Mouse (Mus musculus) megakaryocyte progenitor cell, adult 5-6 weeks (primary cell): ENCODE results near the gene Gpr25. TPM values are rescaled to one million over a fixed set of nuclear protein-coding genes. Genes with fewer than 3 reads are reported as not detected.

Experiments used
- ATAC-seq: replicated peaks from 2 replicates; pipeline ENCODE4 v1.8.0; 2016; ENCODE audit warnings: mild to moderate bottlenecking, moderate TSS enrichment, inconsistent platforms; ENCODE audit not compliant: poor library complexity
- total RNA-seq, 2 experiments: library from RNA; stranded (forward) in 1 of 2; stranded (reverse) in 1 of 2; fragments of 157-497, 149-512 nt in 1 of 2; fragments of 200-1000 nt in 1 of 2; gene quantifications; 2 replicates each; pipeline versions ENCODE4 v1.2.3 to v1.2.4; 2015 to 2017

Gene Gpr25
- total RNA-seq, 2 experiments from 2014 or later: not detected

- peak; percentile 70 for ATAC-seq
These were observed 26.6 kb downstream of the Gpr25 start, which contains the start of gene Inava for GRCm38 (mm10) chr1:136233892-136234594. Gene Inava, minus strand, starts transcription at chr1:136234264.

GRCm38 (mm10) chr1:136232986-136233790 is 27.5 kb downstream of the Gpr25 start:
- ATAC-seq: no peak

- no peak for ATAC-seq
These were observed 28.3 kb downstream of the Gpr25 start for GRCm38 (mm10) chr1:136232285-136232926.

GRCm38 (mm10) chr1:136231596-136231995 is 29.1 kb downstream of the Gpr25 start:
- ATAC-seq: no peak

GRCm38 (mm10) chr1:136230201-136230600 is 30.5 kb downstream of the Gpr25 start:
- no peak for ATAC-seq

GRCm38 (mm10) chr1:136229040-136229373 is 31.7 kb downstream of the Gpr25 start:
- ATAC-seq: no peak

GRCm38 (mm10) chr1:136228328-136229039 is 32.2 kb downstream of the Gpr25 start:
- peak; percentile 45; the same call in 1 of the 2 replicates for ATAC-seq

GRCm38 (mm10) chr1:136227870-136228269 is 32.8 kb downstream of the Gpr25 start:
- ATAC-seq: no peak

GRCm38 (mm10) chr1:136226626-136227025 is 34.0 kb downstream of the Gpr25 start:
- ATAC-seq: no peak

- ATAC-seq: no peak
These were observed 34.8 kb downstream of the Gpr25 start for GRCm38 (mm10) chr1:136225846-136226245.

GRCm38 (mm10) chr1:136223758-136224342 is 36.8 kb downstream of the Gpr25 start:
- no peak for ATAC-seq

GRCm38 (mm10) chr1:136222386-136222785 is 38.3 kb downstream of the Gpr25 start:
- ATAC-seq: no peak

- no peak for ATAC-seq
These were observed 40.4 kb downstream of the Gpr25 start for GRCm38 (mm10) chr1:136220037-136220871.

- no peak for ATAC-seq
These were observed 46.4 kb downstream of the Gpr25 start for GRCm38 (mm10) chr1:136214304-136214703.

GRCm38 (mm10) chr1:136212803-136213202 is 47.9 kb downstream of the Gpr25 start, which contains the start of gene Mroh3:
Gene Mroh3, minus strand, starts transcription at chr1:136212828.
- peak; percentile 97 for ATAC-seq

Other genes starting within 250 kb of the Gpr25 start
- gene Ascl5, start 210.1 kb downstream of the Gpr25 start, total RNA-seq (2015): not detected in 2 replicates
- not detected in 2 replicates for gene Ascl5, start 210.1 kb downstream of the Gpr25 start, total RNA-seq (2017)
- gene Cacna1s, start 208.1 kb downstream of the Gpr25 start, total RNA-seq (2015): not detected in 2 replicates
- gene Cacna1s, start 208.1 kb downstream of the Gpr25 start, total RNA-seq (2017): not detected in 2 replicates
- 7.7 and 8.6 TPM in 2 replicates for gene Kif21b, start 129.5 kb downstream of the Gpr25 start, total RNA-seq (2015)
- gene Kif21b, start 129.5 kb downstream of the Gpr25 start, total RNA-seq (2017): 8.0 and 10.3 TPM in 2 replicates
- not detected in 2 replicates for gene Mroh3, start 48.0 kb downstream of the Gpr25 start, total RNA-seq (2015)
- gene Mroh3, start 48.0 kb downstream of the Gpr25 start, total RNA-seq (2017): not detected in 2 replicates
- not detected in 2 replicates for gene Inava, start 26.6 kb downstream of the Gpr25 start, total RNA-seq (2015)
- not detected in 2 replicates for gene Inava, start 26.6 kb downstream of the Gpr25 start, total RNA-seq (2017)
- 8.6 and 8.7 TPM in 2 replicates for gene Camsap2, start 85.2 kb upstream of the Gpr25 start, total RNA-seq (2015)
- gene Camsap2, start 85.2 kb upstream of the Gpr25 start, total RNA-seq (2017): 11.5 and 12.8 TPM in 2 replicates
- gene Ddx59, start 154.4 kb upstream of the Gpr25 start, total RNA-seq (2015): 7.2 and 9.8 TPM in 2 replicates
- 8.4 and 11.8 TPM in 2 replicates for gene Ddx59, start 154.4 kb upstream of the Gpr25 start, total RNA-seq (2017)
- 13.8 and 17.5 TPM in 2 replicates for gene Kif14, start 205.5 kb upstream of the Gpr25 start, total RNA-seq (2015)
- gene Kif14, start 205.5 kb upstream of the Gpr25 start, total RNA-seq (2017): 20.9 and 22.2 TPM in 2 replicates